Mouse (Mus musculus) embryo, embryonic 10 days (tissue): ENCODE results near the gene Gab1.
A peak's percentile ranks its signal among the peaks of the same experiment; 100 is the strongest.

Source experiments
- DNase-seq: peaks from one replicate; pipeline ENCODE4 v3.0.0-alpha.2; 2015; ENCODE audit warnings: low spot score

Gab1 gene

GRCm38 (mm10) chr8:80872688-80873087 is 7.6 kb downstream of the Gab1 start:
- DNase-seq: no peak

- no peak for DNase-seq
Measured at GRCm38 (mm10) chr8:80871400-80871799, 8.9 kb downstream of the Gab1 start.

DNA sequence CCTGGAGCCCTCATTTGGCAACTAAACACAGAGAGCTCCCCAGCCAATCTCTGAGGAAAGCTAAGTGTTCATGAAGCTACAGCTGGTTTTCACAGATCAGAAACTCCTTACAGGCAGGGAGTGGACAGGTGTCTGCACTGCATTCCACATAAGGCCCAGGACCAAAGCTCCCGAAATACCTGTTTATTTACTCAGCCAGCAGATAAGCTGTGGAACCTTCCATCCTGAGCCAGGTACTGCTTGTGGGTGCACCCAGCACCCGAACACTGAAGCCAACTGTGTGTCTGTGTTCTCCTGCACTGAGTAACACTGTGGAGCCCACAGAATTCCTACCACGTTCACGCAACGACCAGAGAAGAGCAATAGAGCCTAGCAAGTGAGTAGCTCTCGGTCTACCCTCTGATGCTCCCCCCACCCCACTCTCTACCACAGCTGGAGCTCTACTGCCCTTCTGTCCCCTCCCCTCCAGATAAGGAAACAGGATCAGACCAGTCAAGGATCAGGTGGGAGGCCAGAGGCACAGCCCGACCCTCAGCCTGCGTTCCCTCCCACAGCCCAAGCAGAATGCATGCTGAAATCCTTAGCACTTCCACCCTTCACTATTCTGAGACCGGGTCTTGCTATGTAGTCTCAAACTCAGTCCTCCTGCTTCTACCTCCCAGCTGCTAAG is 9.6 kb downstream of the Gab1 start:
- no peak for DNase-seq

- no peak for DNase-seq
Measured at GRCm38 (mm10) chr8:80869881-80870328, 10.4 kb downstream of the Gab1 start.

DNA sequence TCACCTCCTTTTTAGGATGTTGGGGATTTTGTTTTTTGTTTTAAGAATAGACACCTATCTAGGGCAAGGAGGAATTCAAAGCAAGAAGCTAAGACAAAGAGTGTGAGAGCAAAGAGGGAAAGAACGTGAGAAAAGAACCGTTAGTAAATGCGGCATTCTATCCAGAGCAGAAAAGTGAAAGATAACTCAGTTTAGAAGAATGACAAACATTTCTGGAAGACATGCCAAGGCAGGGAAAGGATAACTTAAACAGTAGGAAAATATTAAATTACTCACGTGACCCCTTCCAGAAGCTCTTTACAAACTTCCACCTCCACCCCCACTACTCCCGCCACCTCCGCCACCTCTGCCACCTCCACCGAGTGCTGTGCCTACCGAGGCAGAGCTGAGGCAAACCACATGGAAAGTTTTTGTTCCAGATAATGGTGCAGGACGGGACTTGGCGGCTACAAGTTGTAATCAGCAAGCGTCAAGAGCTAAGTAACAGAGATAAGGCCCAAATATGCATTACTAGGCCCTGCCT is 11.5 kb downstream of the Gab1 start:
- no peak for DNase-seq

DNA sequence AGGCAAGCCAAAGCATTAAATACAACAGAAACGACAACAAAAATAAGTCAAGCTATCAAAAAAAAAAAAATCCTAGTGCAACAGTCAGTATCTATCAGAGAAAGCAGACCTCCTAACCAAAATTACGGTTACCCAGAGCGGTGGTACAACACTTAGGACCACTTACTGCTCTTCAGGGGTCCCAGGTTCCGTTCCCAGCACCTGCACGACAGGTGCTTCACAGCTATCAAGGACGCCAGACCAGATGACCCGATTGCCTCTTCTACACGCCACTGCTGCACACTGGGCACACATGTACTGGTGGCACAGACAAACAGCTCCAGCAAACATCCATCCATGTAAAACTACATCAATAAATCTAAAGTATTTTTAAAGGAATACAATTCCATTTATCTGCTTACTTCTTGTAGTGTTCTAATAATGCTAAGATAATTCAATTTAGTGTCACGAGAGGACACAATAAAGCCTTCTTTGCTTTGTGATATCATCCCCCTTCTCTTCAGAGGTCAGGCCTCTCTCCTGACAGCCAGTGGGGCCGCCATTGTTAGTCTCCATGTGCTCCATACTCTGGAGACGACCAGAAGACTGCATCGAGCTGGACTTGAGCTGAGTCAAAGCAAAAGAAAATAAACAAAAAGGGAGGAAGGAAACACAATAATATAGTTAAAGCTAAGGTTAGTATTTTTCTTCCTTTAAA is 12.2 kb downstream of the Gab1 start:
- DNase-seq: no peak

GRCm38 (mm10) chr8:80867598-80867997 is 12.7 kb downstream of the Gab1 start:
- DNase-seq: no peak

DNA sequence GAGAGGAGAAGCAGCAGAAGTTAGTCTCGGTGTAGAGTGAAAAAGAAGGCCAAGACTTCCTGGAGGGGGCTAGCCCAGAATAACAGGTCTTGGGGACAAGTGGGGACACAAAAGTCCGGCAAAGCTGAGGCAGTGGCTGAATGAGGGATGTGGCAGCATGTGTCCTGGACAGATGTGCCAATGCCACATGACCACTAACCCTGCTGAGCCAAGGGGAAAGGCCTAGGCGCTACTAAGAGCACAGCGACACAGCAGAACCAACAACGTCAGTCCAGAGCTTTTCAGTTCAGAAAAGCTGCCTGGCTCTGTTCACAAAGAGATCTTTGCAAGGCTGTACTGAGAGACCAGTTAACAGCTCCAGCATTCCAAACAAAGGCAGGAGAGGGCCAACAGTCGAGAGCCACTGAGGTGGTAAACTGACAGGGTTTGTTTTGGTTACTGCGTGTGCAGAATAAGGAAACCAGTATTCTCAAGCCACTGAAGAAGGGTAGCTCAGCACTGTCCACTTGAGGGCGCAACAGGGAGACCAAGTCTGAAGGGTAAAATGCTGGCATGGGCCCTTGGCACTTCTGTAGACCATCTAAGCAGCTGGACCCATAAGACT is 15.0 kb downstream of the Gab1 start:
- DNase-seq: no peak

GRCm38 (mm10) chr8:80863393-80863792 is 16.9 kb downstream of the Gab1 start:
- no peak for DNase-seq

GRCm38 (mm10) chr8:80859180-80859775 is 21.0 kb downstream of the Gab1 start:
- no peak for DNase-seq

GRCm38 (mm10) chr8:80857851-80858367 is 22.4 kb downstream of the Gab1 start:
- DNase-seq: no peak

DNA sequence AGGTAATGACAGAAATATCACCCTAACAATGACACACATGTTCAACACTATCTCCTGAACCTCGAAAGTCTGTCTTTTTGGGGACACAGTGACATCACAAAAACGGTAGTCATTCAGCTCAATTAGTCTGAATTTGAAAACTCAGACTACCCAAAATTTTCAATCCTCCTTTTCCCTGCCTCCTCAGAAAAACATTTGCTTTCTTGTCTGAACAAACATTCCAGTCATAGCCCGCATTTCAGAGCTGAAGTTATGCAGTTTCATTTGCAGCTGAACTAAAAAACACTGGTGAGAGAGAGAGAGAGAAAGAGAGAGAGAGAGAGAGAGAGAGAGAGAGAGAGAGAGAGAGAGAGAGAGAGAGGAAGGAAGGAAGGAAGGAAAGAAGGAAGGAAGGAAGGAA is 23.2 kb downstream of the Gab1 start:
- DNase-seq: no peak

DNA sequence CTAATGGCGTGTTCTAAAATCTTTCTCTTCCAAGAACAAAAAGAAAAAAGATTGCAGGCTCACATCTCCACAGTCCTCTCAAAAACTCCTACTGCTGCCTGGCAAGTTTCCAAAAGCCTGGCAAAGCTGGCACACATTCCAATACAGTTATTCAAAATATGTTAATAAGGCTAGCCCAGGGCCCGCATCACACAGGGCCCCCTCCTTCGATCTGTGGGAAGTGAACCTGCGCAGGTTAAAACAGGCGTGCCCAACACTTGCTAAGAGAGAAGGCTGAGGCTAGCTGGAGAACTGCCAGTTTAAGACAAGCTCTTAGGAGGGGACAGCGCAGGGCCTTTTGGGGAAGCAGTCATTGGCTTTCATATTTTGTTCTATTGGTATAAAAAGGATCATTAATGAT is 23.7 kb downstream of the Gab1 start:
- no peak for DNase-seq

DNA sequence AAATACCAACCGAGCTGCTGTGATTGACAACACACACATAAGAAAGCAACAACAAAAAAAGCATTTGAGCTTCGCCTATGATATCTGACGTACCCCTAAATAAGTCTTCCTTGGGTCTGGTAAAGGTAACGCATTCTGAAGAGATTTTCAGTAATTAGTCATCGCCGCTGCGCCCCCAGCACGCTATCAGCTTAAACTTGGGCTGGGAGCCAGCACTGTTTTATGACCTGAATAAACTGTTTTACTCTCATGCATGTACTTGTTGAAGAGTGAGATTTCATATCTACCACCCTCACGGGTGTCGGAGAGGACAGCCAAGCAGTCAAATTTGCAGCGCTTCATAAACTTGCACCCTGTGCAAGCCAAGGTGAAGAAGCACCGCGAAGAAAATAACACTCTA is 26.7 kb downstream of the Gab1 start:
- no peak for DNase-seq

- peak; percentile 47 for DNase-seq
Measured at GRCm38 (mm10) chr8:80853208-80853607, 27.1 kb downstream of the Gab1 start.

DNA sequence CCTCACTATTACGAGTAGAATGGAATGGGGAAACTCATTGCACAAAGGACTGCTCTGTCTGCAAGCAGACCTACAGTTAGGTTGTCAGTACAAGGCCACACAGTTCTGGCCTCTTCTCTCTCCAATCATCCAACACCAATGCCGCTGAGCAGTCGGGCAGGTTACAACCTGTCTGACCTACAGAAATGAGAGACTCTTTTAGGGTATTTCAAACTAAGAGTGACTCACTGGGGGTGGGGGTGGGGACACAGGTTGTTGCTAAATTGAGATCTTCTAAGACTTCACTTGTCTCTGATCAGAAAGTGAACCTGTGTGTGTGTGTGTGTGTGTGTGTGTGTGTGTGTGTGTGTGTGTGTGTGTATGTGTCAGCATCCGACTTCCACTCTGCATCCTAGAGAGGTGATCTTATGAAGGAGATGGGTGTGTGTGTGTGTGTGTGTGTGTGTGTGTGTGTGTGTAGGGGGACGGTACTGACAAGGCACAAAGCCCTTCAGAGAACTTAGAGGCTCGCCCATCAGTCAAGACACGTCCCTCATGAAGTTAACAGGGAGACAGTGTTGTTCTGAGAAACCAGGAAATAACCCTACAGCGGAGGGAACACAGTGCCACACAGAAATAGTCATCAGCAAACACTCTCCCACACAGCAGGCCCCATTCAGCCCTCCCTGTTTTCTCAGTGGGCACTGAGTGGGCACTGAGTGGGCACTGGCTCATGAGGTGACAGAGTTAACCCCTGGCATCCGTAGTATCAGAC is 27.7 kb downstream of the Gab1 start:
- no peak for DNase-seq

GRCm38 (mm10) chr8:80851648-80852047 is 28.7 kb downstream of the Gab1 start:
- DNase-seq: no peak

DNA sequence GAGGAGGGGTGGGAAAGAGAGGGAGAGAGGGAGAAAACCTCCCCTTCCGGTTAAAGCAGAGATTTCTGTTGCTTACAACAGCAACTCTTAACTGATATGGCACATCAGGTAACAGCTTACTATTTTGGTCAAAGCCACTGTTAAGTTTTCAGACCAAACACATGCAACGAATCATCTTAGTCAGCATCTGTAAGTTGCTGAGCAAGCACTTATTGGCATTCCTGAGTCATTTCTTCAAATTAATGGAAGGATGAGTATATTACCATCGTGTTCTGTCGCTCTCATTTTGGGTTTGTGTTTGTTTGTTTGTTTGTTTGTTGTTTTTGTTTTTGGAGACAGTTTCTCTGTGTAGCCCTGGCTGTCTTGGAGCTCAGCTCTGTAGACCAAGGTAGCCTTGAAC is 30.3 kb downstream of the Gab1 start:
- DNase-seq: no peak

DNA sequence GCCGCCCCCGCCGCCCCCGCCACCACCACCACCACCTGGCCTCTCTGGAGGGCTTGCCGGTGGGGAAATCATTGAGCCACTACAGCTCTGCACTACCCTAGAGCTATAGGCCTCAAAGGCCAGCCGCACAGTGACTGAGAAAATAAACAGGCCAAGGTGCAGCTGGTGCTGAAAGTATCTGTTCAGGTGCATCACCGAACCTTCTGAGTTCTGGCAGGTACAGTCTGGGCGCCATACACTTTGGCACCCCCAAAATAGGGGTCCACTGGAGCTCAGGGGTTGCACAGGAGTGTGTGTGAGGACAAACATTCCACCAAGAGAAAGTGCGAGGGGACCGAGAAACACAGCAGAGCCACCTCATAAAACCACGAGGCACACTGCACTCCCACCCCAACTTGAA is 31.7 kb downstream of the Gab1 start:
- DNase-seq: no peak

DNA sequence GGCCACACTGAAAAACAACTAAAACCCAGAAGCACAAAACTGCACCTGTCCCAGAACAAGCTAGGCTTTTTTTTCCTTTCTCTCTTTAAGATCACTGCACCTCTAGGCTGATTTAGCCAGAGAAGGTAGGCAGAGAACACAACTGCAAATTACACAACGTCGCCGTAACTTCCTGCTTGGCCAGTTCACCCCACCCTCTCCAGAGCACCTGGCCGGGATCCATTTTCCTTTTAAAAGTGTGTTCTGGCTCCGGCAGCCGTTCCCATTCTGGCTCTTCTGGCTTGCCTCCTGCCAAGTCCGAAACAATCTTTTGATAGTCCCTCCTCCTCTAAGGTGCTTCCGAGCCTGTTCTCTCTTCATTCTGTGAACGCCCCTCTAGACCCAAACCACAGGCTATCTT is 32.4 kb downstream of the Gab1 start:
- DNase-seq: no peak

GRCm38 (mm10) chr8:80845284-80845683 is 35.0 kb downstream of the Gab1 start:
- DNase-seq: no peak
